Mouse (Mus musculus): ENCODE measurements around the gene Fry.

GRCm38 (mm10) chr5:150408979-150409378 is 290.5 kb downstream of the Fry start:
- TF ChIP-seq POLR2A (IDR thresholded peaks at IDR 0.05; ENCODE audit: control insufficient read depth in 1 of 2, insufficient read depth in 1 of 2, low read depth in 1 of 2, low read length in 2 of 2, poor library complexity in 1 of 2), result no peak
- no peak for TF ChIP-seq TBP (IDR thresholded peaks at IDR 0.05; ENCODE audit: low read depth, low read length)
- no peak for TF ChIP-seq HCFC1 (IDR thresholded peaks at IDR 0.05; ENCODE audit: low read depth, low read length)
- TF ChIP-seq CHD2 (IDR thresholded peaks at IDR 0.05; ENCODE audit: low read length), result no peak
- no peak for TF ChIP-seq EP300 (IDR thresholded peaks at IDR 0.05; ENCODE audit: low read depth in 1 of 2, low read length in 2 of 2)
- no peak for TF ChIP-seq MEF2A (IDR thresholded peaks at IDR 0.05; ENCODE audit: extremely low read depth, insufficient replicate concordance, low read depth, low read length, poor library complexity, severe bottlenecking)
- no peak for TF ChIP-seq CTCF (IDR thresholded peaks at IDR 0.05 in 2 of 3, conservative IDR thresholded peaks at IDR 0.05 in 1 of 3; ENCODE audit: control insufficient read depth in 1 of 3, insufficient read depth in 1 of 3, low read depth in 2 of 3, low read length in 3 of 3, poor library complexity in 1 of 3, severe bottlenecking in 1 of 3)
- TF ChIP-seq USF1 (IDR thresholded peaks at IDR 0.05; ENCODE audit: low read depth, low read length), result no peak
- TF ChIP-seq ZC3H11A (IDR thresholded peaks at IDR 0.05; ENCODE audit: low read depth, low read length), result no peak
